Mouse (Mus musculus) gastrocnemius, postnatal 10 days (tissue): Measurements from ENCODE around the gene Magi2. TPM values are rescaled to one million over a fixed set of nuclear protein-coding genes. Genes with fewer than 3 reads are reported as not detected.

Experiments
- DNase-seq: peaks from one replicate; pipeline ENCODE4 v3.0.0; 2021; ENCODE audit warnings: mixed read lengths
- total RNA-seq, 2 experiments: library from RNA; stranded (reverse); gene quantifications; 2 replicates each; pipeline ENCODE4 v1.2.3; 2021

The Magi2 gene
- total RNA-seq, 2 experiments from 2014 or later, result 4.6 to 7.3 TPM

- DNase-seq, result no peak
These were observed 852.1 kb downstream of the Magi2 start for GRCm38 (mm10) chr5:20078931-20079330.

GRCm38 (mm10) chr5:20080605-20081309, 853.9 kb downstream of the Magi2 start:
- DNase-seq, result no peak

GRCm38 (mm10) chr5:20082368-20082767, 855.5 kb downstream of the Magi2 start:
- no peak for DNase-seq

GRCm38 (mm10) chr5:20087083-20087482, 860.2 kb downstream of the Magi2 start:
- DNase-seq, result no peak

GRCm38 (mm10) chr5:20103869-20104268, 877.0 kb downstream of the Magi2 start:
- DNase-seq, result no peak

GRCm38 (mm10) chr5:20104496-20104895, 877.7 kb downstream of the Magi2 start:
- DNase-seq, result no peak

- DNase-seq, result no peak
These were observed 882.7 kb downstream of the Magi2 start for GRCm38 (mm10) chr5:20109496-20109895.

GRCm38 (mm10) chr5:20117156-20117555, 890.3 kb downstream of the Magi2 start:
- no peak for DNase-seq

- no peak for DNase-seq
These were observed 913.4 kb downstream of the Magi2 start for GRCm38 (mm10) chr5:20140235-20140634.

GRCm38 (mm10) chr5:20140662-20141444, 914.0 kb downstream of the Magi2 start:
- DNase-seq, result no peak

GRCm38 (mm10) chr5:20153359-20154125, 926.7 kb downstream of the Magi2 start:
- DNase-seq, result no peak

GRCm38 (mm10) chr5:20196765-20197164, 969.9 kb downstream of the Magi2 start:
- DNase-seq, result no peak

GRCm38 (mm10) chr5:20197395-20197794, 970.6 kb downstream of the Magi2 start:
- DNase-seq, result no peak

GRCm38 (mm10) chr5:20201348-20201747, 974.5 kb downstream of the Magi2 start:
- no peak for DNase-seq

GRCm38 (mm10) chr5:20208110-20208509, 981.3 kb downstream of the Magi2 start:
- DNase-seq, result no peak

GRCm38 (mm10) chr5:20213299-20213698, 986.5 kb downstream of the Magi2 start:
- no peak for DNase-seq

GRCm38 (mm10) chr5:20226471-20227210, 999.8 kb downstream of the Magi2 start:
- DNase-seq, result no peak

- no peak for DNase-seq
These were observed 1001.3 kb downstream of the Magi2 start for GRCm38 (mm10) chr5:20227912-20228762.

- DNase-seq, result no peak
These were observed 1005.1 kb downstream of the Magi2 start for GRCm38 (mm10) chr5:20231908-20232307.

- DNase-seq, result no peak
These were observed 1014.7 kb downstream of the Magi2 start for GRCm38 (mm10) chr5:20241523-20241922.

- no peak for DNase-seq
These were observed 1015.7 kb downstream of the Magi2 start for GRCm38 (mm10) chr5:20242496-20242895.
